Mouse (Mus musculus) cerebellum, adult 11 months (tissue): ENCODE measurements around the gene Flvcr2.
A peak's percentile ranks its signal among the peaks of the same experiment; 100 is the strongest.
"Not testable (repeated sequence)": the region's sequence is repeated elsewhere in the genome, so short reads cannot be mapped to it uniquely, and the experiment has no call there.

Experiments used
- DNase-seq: peaks from one replicate; pipeline ENCODE4 v3.0.0; 2022

Gene Flvcr2

DNA sequence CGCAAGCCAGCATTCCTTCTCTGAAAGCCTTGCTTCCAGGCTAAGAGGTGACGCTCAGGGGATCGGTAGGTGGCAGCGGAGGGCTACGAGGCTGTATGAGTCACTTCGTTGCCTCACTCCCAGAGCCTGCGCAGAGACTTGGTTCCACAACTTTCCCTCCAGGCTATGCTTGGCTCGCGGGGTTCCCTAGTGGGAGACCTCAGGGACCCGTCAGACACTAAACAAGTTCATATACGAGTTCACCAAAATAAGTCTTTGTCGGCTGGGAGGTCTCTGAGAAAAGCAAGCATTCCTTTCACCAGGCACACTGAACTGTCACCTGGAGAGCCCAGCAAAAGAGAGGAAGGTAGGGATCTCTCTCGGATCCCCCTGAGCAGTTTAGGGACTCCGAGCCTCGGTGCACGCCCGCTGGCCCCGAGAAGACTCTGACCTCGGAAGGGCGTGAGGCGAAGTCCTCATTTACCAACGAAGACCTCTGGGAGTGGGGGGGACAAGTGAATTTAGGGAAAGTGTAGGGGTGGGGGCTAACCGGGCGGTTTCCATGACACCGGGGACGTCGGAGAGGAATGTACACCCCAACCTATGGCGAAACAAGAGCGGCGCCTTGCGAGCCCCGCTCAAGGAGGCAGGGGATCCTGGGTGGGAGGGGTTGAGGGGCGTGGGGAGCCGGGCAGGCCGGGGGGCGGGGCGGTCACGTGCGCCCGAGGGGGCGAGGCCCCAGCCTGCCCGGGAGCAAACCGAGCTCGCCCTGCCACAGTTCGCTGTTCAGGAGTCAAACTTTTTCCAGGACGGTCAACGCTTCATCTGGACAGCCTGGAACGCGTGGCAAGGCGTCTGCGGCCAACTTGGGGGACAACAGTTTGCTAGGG is at the start of gene Flvcr2:
Flvcr2 (plus strand) TSS at position 713 of the 869 bp plus-strand sequence.
- DNase-seq: peak; percentile 24

DNA sequence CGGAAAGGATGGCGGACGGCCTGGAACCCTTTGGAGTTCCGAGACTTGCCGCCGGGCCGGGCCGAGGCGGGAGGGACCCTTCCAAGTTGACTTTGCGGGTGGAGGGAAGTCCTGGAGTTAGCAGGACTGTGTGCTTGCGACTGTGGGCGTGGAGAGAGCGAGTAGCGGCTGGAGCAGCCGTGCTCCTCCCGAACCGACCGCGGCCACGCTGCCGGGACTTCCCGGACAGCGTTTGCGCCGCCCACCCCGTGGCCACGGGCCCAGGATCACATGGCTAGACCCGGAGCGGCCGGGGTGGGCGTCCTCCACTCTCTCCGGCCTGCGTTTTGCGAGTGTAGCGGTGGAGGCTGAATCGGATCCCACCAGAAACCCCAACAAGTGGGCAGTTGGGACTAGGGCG is 48.2 kb upstream of the Flvcr2 start:
- DNase-seq: not testable (repeated sequence)

- DNase-seq: no peak
Measured at GRCm38 (mm10) chr12:85700191-85700841, 46.0 kb upstream of the Flvcr2 start.

DNA sequence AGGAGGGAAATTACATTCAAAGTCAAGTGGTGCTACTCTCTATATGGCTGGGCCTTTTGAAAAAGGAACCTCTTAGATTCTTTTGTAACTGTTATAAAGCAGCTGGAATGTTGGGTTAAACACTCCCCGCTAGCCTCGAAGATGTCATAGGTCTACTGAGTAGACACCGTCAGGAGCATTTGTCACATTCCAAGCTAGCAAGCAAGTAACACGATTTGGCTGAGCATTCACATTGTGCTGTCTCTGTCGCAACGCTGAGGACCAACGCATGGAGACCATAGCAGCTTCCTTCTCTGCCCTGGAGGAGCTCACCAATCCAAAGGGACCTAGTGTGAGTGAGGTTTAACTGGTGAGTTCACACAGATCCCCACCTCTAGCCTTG is 45.5 kb upstream of the Flvcr2 start:
- DNase-seq: no peak

GRCm38 (mm10) chr12:85702166-85703055 is 43.9 kb upstream of the Flvcr2 start:
- DNase-seq: no peak

DNA sequence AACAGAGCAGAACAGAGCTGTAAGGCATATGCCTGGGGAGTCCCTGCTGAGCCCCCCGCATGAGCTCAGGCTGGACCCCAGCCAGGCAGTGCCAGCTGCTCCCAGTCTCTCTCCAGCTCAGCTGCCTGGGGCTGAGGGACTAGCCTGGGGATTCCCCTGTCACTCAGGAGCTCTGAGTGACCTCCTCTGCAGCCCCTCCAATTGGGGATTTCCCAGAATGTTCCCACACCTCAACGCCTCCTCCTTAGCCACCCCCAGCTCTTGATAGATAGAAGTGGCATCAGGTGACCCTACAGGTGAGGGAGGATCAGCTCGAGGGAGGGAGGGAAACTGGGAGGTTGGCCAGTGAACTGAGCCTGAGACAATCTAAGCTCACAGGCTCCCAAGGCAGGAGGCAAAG is 42.8 kb upstream of the Flvcr2 start:
- no peak for DNase-seq

GRCm38 (mm10) chr12:85704566-85704965 is 41.8 kb upstream of the Flvcr2 start:
- no peak for DNase-seq

- DNase-seq: peak; percentile 5
Measured at GRCm38 (mm10) chr12:85705002-85705830, 41.1 kb upstream of the Flvcr2 start.

DNA sequence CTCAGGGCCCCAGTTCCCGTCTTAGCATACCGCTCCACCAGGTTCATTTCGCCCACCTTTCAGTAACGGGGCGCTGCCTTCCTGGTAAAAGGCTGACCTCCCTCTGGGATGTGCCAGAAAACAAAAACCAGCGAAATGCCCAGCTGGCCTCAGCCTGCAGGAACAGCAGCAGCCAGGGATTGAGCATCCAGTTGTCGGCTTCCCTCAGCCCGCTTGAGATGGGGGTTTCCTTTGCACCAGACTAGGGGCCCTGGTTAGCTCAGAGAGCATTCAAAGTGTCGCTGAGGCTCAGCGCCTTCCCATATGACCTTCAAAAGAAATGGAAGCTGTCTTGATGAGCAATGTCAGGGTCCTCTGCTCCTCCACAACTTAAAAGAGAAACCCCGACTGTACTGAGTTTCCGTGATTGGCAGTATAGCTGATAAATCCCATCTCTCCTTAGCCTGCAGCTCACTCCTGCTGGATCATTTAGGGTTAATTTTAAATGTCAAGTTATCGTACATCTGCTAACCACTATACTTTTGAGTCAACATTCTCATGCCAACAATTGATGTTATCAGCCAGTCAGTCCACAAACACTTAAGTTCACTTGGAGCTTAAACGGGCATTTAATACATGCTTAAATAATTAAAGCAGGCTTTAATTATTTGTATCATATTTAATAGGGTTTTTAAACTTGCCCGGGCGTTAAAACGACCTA is 40.4 kb upstream of the Flvcr2 start:
- DNase-seq: no peak

GRCm38 (mm10) chr12:85706906-85707305 is 39.4 kb upstream of the Flvcr2 start:
- DNase-seq: no peak

DNA sequence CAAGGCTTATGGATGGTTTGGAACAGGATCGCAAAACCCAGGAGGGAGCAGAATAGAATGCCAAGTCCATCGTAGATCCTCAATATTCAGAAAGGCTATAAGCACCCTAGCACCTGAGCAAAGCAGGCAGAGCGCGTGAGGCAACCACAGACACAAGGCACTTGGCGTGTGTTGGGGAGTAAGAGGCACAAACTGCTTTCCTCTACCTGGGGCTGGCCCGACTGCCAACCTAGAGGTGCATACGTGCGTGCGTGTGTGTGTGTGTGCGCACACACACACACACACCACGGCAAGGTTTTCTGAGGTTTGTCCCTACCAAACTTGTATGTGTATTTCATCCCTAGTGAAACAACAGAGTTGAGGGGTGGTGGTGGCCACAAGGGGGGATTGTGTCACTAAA is 38.9 kb upstream of the Flvcr2 start:
- no peak for DNase-seq

GRCm38 (mm10) chr12:85708556-85708955 is 37.8 kb upstream of the Flvcr2 start:
- DNase-seq: no peak

DNA sequence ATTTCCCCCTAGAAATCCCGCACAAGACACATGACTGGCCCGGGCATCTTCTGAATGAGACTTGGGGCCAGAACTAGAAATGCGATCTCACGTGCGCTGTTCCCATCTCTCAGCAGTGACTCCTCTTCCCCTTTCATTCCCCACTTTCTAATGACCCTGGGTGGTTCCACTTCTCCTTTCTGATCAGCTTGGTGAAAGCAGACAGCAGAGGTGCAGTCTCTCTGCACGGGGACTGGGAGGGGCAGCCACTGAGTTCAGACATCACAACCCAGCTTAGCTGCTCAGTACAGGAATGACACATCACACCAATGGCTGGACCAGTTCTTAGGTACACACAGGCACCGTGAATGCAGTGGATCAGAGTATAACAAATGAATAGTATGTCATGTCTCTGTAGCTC is 35.6 kb upstream of the Flvcr2 start:
- DNase-seq: no peak

DNA sequence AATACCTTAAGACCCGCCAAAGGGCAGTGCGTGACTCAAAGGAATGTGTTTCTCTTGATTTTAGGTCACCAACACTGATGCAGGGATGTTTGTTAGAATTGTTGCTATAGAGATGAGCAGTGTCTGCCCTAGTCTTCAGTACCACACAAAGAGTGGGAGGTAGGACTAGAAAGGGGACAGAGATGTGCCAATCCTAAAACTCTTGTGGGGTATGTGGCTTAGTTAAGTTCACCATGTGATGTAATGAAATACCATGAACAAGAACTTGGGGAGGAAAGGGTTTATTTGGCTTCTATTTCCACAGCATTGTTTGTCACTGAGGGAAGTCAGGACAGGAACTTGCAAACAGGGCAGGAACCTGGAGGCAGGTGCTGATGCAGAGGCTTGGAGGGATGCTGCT is 33.8 kb upstream of the Flvcr2 start:
- no peak for DNase-seq

DNA sequence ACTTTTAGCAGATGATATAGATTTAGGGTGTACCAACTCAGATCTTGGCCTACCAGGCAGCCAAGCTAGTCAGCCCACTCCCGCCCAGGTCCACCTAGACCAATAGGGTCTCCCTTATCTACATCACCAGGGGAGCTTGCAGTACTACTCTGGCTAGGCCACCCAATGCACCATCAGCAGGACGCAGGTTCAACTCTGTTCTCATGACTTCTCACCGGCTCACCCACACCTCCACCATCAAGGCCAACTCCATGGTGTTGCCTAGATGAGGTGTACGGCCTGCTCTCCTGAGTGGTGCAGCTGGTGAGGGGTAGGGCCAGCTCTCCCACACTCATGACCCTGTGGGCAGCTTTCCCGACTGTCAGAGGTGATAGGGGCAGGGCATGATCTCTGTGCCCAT is 32.2 kb upstream of the Flvcr2 start:
- DNase-seq: no peak

- DNase-seq: no peak
Measured at GRCm38 (mm10) chr12:85725306-85725705, 21.0 kb upstream of the Flvcr2 start.

DNA sequence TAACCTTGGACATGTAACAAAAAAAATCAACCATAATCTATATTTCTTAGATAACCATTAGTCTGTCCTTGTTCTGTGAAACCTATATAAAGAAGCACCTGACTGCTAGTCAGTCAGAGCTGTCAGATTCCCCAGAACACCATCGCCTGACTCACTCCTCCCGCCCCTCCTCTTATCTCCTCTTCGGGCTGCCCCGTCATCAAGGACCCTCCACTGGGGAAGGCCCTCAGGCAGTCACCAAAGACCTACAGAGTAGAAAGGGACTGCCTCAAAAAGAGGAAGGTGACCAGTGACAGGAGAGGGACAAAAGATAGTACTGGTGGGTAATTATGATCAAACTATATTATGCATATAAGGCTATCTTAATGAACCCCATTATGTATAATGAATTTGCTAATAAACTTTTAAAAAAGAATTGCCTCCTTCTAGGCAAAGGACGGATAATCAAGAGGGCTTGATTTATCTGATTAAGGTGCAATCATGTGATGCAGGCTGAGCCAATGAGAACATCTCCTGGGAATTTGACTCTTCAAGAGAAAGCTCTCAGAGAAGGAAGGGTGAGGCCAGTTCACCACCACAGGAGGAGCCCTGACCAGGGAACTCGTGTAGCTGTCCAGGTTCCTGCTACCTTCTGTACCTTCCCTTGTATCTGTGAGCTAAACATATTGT is 19.5 kb upstream of the Flvcr2 start:
- no peak for DNase-seq

- DNase-seq: no peak
Measured at GRCm38 (mm10) chr12:85728181-85728580, 18.2 kb upstream of the Flvcr2 start.

GRCm38 (mm10) chr12:85729022-85729944 is 17.1 kb upstream of the Flvcr2 start:
- peak; percentile 39 for DNase-seq

- no peak for DNase-seq
Measured at GRCm38 (mm10) chr12:85729945-85730290, 16.4 kb upstream of the Flvcr2 start.
